Mouse (Mus musculus): ENCODE results near the gene Gm45140.

The Gm45140 gene

DNA sequence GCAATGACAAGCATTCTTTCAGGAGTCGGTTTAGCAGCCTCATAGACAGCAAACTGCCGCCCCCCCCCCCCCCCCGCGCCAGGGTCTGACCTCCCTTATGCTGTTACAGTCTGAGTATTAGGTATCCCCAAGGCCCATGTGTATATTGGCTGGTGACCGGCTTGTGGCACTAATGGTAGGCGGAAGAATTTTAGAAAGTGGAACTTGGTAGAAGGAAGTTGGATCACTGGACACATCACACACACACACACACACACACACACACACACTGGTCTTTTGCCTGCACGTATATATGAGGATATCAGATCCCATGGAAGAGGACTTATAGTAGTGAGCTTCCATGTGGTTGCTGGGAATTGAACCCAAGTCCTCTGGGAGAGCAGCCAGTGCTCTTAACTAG is 33.1 kb downstream of the Gm45140 start:
- no peak for DNase-seq (ENCODE audit: low spot score in 2 of 2)

DNA sequence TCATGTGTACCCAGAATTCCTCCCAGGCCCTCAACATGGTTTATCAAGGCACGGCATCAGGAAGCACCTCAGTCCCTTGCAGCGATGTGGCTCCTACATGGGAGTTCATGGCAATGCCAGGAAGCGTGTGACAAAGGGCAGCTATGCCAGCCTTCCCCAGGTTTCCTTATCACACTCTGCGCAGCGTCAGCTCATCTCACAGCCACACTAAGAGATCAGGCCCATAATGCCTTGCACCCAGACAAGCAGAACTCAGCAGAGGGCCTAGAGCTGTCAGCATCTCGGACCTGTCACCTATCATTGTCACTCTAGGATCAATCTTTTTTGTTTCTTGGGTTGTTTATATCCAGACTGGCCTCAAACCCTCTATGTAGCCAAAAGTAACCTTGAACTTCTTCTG is 36.0 kb downstream of the Gm45140 start:
- no peak for DNase-seq (ENCODE audit: low spot score in 2 of 2)

DNA sequence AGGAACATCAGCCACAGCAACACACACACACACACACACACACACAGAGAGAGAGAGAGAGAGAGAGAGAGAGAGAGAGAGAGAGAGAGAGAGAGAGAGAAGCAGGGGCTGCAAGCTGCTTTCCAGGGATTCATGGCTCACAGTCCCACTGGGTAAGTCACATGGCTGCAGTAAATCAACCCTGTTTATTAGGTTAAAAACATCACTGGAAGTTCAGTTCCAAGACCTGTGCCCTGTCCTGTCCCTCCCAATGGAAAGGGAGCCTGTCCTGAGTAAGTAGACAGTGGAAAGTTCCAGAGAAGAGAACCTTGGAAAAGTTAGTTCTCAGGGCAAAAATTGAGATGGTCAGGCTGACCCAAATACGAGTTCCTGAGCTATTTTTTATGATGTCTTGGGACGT is 38.3 kb downstream of the Gm45140 start:
- no peak for DNase-seq (ENCODE audit: low spot score in 2 of 2)

DNA sequence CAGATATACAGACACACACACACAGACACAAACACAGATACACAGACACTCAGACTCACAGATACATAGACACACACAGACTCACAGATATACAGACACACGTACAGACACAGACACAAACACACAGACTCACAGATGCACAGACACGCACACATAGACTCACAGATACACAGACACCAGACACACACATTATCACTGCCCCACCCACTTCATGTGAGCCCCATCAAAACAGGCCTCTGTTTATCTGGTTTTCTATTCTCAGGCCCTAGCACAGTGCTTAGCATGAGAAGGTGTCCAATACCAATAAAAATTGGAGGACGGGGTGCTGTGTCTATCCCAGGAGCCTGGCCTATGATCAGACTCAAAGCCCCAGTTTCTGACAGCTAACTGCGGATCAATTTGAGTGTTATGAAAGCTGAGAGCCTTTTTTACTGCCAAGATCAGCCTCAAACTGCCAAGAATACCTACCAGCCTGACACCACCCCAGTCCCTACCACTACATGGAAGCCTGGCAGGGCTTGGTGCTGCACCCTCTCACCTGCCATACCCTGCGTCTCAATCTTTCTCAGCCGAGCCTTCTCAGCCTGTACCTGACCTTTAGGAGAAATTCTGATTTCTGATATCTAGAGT is 39.2 kb downstream of the Gm45140 start:
- no peak for DNase-seq (ENCODE audit: low spot score in 2 of 2)

DNA sequence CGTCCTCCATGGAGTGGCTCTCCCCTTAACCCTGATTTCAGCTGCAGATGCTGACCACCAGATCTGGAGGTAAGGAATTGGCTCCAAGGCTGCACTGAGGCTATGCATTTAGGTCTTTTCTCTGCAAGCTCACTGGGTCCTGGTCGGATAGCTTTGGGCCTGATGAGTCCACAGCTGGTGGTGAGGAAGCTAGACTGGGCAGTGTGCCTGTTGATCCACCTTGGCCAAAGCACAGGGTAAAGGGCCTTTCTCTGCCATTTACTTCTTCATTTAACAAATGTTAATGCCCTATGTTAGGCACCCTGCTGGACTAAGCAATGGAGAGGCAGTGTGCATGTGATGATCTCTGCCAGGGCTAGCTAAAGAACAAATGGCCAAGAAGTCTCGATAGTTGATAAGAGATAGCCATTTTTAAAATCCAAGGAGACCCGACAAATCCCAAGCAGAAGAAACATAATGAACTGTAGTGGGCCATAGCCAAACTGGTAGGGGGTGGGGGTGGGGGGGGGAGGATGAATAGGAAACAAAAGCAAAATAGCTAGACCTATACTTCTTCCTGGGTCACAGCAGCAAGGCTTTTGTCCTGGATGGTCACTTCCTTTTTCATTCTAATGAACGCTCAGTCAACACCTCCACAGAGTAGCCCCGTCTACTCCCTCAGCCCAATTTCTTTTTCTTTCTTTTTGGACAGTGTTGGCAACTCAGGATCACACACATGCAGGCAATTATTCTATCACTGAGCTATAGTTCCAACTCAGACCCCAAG is 40.0 kb downstream of the Gm45140 start:
- DNase-seq (ENCODE audit: low spot score in 2 of 2): no peak

DNA sequence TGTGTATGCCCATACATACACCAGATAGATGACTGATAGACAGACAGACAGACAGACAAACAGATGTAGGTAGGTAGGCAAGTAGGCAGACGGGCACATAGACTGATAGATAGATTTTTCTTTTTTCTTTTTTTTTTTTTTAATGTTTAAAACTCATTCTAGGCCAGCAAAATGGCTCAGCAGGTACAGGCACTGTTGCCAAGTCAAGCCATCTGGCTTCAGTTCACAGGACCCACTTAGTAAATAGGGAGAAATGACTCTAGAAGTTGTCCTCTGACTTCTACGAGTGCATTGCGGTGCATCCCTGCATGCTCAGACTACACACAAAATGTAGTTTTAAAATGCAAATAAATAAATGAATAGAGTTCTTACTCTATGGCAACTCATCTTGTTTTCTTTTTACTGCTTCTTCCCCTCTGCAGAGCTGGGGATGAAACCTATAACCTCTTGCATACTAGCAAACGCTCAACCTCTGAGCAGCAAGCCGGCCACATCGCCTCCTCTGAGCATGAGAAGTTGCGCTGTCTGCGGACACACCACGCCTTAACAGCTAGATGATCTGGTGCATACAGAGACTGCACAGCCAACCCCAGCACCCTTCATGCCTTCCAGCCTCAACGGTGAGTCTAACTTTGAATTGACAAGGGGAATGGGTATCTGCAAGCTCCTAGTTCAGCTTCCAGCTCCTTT is 41.6 kb downstream of the Gm45140 start:
- no peak for DNase-seq (ENCODE audit: low spot score in 2 of 2)

DNA sequence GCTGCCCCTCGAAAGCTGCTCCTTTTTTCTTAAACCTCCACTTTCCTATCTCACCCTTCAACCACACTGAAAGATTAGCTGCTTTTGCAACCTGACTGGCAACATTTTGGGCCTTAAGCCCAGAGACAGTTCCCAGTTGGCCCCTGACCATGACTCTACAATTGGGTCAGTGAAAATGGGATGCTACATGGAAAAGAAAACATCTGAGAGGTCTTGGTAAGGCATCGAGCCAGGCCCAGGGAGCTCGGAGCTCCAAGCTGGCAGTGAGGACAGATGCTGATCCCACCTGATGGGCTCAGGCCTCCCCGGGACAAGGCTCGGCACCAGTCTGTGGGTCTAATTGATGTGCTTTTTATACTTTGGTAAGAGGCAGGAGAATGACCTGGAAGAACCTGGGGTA is 43.8 kb downstream of the Gm45140 start:
- no peak for DNase-seq (ENCODE audit: low spot score in 2 of 2)

DNA sequence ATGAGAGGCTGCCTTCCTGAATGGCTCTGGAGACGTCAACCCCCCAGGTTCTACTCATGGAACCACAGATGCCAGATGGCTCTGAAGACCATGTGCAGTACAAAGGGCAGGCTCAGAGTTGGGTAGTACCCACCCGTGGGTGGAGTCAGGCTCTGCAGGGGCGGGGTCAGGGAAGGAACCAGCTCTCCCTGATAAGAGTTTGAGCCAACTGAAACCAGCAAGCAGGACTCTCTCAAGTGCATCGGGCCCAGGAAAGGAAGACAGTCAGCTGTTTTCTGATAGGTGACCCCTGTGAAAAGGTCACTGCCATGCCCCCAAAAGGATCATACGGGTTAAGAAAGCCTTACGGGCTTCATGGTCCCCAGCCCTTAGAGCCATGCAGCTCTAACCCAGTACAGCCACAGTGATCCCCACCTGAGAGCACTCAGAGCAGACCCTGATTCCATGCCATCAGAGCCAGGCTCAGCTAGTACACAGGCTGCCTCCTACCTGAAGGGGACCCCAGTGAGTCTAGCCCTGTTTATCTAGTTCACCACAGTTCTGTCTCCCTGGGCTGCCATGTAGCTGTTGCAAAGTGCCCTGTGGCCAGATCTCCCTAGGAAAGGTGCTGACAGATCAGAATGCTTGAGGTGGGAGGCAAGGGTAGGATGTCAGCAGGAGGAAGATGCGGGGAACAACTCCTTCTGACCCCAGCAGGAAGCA is 44.7 kb downstream of the Gm45140 start:
- no peak for DNase-seq (ENCODE audit: low spot score in 2 of 2)

DNA sequence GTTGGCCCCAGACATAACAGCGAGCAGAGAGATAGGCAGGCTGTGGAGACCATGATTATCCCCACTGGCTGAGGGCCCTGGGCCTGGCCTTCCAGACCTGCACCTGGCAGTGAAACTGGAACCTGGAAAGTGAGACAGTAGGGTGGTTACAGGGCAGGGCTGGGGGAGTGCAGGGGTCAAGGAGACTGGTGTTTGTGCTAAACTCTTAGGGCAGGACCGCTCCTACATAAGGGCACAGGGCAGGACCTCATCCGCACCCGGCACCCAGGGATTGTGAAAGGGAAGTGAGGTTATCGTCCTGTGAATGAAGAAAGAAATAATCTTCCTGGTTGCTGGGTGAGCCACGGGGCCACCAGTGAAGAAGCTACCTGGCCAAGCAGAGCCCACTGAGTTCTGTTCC is 45.8 kb downstream of the Gm45140 start:
- DNase-seq (ENCODE audit: low spot score in 2 of 2): no peak

DNA sequence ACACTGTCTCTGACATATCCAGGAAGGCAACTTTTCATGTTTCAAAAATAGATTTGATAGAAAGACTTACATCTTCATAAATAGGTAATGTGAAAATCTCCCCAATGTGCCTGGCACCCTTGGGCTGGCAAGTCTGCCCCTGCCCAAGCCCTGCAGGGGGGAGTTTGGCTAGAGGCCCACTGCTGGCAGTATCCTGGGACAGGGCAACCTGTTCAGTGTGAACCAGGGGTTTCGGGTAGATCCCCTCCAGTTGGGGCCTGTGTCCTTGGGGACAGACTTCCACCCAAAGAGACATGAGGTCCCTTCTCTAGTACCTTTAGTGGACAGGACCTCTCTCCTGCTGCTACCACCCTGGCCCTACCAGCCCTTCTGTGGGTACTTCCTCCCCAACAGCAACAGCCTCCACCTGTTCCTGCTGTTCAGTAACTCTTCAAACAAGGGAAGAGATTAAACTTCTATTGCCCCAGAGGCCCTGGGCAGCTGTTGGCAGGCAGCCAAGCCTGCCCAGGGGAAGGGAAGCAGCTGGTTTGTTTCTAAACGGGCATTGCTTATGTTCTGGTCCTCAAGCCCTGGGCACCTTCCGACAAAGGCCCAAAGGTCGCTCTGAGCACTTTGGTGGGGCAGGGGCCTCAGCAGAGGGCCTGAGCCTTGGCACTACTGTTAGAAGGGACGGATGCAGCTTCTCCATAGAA is 46.6 kb downstream of the Gm45140 start:
- no peak for DNase-seq (ENCODE audit: low spot score in 2 of 2)

DNA sequence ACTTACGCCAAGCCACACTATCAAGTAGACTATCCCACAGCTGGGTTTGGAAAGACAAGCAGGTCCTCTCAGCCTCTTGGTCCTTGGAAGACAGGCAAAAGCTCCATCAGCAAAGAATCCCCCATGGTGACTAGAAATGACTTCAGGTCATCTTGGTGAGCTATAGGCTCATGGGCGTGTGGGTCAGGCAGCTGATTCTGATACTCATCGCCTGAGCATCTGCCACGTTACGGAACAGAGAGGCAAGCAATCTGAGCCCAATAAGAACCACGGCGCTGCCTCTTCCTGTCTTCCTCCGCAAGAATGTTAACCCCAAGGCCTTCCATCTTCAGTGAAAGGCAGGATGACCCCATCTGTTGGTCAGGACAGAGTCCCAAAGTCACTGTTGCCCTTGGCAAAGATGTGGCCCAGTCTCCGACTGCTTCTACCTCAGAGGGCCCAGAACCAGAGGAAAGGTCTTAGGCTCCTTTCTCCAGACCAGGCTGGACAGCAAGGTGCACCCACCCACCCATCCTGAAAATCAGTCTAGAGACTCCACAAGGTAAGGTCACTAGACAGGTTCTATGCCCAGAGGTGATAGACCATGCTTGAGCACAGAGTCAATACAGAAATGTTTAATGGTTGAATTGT is 47.2 kb downstream of the Gm45140 start:
- no peak for DNase-seq (ENCODE audit: low spot score in 2 of 2)

DNA sequence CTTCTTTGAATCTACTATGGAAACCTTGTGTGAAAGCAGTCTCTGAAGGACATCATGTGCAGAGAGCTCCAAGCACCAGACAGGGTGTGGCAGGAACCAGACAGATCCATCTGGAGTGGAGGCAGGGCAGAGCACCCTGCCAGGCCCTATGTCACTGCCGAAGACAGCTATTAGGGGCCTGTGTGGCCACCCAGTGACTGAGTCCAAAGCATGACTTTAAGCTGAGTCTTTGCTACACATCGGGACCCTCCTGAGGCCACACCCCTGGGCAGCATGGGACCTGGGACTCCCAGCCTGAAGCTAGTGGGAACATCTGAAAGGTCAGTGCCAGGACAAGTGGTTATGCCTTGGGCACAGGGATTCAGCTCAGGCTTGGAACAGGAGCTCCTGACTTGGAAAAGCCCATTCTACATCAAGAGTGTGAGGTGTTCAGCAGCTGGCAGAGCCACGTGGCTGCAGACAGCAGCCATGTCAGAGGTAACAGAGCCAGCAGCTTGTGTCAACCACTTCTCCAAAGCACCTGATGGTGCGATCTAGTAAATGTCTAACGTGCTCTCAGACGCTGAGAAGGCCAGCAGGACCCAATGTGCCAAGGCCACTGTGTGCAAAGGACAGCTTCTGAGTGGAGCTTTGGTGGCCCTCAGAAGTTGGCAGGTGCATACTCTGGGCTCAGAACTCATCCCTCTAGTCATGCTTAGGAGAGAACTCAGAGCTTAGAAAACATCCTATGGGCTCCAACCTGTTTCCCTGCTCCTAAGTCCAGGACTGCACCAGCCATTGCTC is 48.3 kb downstream of the Gm45140 start:
- no peak for DNase-seq (ENCODE audit: low spot score in 2 of 2)

DNA sequence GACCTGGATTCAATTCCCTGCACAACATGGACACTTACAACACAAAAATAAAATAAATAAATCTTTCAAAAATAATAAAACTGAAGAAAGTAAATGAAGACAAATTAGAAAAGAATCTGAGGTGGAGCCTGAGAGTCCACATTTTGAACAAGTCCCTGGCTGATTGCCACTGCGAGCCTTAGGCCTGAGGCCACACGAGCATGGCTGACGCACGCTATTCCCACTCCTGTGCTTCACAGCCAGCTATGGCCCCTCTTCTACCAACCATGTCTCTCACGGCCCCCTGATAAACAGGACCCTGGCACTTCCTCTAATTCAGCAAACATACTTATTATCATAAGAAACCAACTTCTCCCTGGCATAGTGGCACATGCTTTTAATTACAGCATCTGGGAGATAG is 49.0 kb downstream of the Gm45140 start:
- no peak for DNase-seq (ENCODE audit: low spot score in 2 of 2)

DNA sequence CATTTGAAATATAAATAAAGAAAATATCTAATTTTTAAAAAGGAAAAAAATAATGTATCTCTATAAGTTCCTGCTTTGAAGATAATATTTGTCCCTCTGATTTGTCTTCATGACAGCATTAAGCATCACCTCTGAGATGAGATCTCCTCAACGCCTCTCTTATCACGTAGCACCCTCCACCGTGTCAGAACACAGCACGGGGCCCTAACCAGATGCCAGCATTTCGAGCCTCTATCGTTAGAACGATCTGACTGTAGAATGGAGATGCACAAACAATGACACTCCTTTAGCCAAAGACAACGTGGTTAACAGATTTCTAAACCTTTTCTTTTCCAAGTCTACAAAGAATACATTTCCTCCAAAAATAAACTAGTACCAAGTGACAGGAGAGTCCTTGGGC is 51.6 kb downstream of the Gm45140 start:
- DNase-seq (ENCODE audit: low spot score in 2 of 2): no peak

DNA sequence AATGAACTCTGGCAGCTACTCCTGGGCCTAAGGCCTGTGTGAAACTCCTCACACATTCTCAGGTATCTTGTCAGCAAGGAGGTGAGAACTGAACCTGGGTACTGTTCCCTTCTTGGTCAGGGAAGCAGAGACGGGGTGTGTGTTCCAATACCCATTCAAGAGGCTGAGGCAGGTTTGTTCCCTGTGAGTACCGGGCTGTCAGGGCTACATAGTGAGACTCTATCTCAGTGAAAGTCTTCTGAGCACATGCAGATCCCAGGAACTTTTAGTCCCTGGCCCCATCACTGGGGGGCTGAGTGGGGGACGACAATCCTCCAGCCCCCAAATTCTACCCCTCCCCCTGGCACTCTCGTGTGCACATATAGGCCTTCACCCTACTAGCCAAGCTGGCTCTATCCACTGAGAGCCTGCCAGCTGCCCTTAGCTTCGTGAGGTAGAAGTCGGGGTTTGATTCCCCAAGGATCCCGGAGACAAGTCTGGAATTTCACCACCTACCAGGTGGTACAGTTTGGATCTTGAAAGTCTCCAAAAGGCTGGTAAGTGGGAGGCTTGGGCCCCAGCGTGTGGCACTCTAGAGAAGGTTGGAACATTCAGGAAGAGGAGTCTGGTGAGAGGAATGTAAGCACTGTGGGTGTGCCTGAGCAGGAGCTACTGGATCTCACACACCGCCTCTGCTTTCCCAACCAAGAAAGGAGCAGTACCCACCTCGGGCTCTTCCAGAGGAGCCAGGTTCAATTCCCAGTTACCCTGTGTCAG is 54.9 kb downstream of the Gm45140 start:
- no peak for DNase-seq (ENCODE audit: low spot score in 2 of 2)

DNA sequence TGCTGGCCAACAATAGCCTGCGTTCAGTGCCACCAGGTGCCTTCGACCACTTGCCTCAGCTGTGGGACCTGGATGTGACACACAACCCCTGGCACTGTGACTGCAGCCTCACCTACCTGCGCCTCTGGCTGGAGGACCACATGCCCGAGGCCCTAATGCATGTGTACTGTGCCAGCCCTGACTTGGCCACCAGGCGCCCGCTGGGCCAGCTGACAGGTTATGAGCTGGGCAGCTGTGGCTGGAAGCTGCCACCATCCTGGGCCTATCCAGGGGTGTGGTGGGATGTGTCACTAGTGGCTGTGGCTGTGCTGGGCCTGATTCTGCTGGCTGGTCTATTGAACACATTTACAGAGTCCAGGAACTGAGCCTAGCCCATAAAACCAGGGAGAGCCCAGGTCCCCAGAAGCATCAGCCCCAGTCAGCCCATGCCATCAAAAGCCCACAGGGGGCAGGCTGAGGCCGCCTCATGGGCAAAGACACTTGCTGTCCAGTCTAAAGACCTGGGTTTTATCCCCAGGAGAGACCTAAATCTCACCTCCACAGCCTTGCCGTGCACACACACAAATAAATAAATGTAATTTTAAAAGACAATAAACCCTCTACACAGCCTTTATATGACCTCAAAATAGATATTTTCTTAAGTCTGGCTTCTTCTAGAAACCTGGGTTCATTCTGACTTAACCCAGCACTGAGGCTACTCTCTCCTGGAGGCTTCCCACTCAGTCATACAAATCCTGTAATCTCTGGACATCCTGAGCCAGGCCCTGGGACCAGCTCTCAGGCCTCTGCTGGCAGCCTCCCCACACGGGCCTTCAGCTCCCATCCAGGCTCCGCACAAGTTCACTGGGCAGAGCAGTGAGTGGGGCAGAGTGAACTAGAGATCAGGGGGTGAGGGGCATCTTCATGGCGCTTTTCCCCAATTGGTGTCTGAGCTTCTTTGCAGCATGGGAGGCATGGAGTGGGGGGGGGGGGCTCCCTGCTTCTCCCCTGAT is 56.1 kb downstream of the Gm45140 start:
- DNase-seq (ENCODE audit: low spot score in 2 of 2): no peak

DNA sequence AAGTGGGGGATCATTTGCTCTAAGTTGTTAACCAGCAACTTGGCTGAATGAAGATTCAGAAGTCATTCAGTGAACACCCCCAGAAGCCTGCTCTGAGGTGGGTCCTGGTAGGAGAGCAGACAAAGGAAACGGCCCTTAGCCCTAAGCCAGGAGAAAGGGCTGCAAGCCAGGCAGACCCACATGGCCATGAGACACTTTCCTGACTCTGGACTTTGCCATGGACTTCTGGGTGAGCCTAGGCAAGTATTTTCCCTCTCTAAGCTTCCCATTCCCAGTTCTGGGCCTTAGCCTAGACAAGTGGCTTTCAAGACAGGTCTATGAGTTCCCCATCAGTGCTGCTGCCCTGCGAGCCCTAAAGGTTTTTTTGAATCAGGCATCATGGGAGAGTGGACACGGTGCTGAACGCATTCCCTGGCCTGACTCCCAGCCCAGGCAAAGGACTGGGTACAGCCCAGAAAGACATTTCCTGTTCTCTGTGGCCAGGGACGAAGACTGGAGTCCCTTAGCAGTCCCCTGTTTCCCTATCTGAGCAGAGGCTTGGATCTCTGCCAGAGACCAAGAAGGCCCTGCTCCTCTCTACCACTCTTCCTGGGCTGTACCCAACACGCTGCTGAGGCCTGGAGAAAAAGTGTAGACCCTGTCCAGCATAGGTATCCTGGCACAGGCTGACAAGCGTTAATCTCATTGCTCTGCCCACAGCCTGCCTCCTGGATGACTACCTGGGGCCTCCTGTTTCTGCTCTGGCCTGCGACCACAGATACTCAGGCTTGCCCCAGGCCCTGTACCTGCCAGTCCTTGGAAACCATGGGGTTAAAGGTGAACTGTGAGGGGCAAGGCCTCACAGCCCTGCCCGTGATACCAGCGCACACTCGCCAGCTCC is 57.1 kb downstream of the Gm45140 start:
- DNase-seq (ENCODE audit: low spot score in 2 of 2): no peak

DNA sequence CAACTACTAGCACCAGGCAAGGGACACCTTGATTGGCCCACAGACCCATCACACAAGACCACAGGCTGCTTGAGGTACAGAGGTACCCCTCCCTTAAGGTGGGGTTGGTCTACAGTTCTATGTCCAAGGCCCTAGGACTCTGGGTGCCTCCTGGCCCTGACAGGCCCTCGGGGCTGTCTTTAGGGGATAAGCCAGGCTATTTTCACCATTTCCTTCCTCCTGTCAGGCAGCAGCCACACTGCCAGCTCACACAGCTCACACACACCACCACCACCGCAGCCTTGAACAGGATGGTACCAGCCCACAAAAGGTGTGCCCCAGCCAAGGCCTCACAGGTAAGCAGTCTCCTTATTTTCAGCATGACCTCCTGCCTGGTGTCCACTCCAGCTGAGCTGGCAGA is 57.8 kb downstream of the Gm45140 start, which contains the start of gene Gp9:
TSS of gene Gp9 (plus strand) at position 231 of the 400 bp plus-strand sequence.
- no peak for DNase-seq (ENCODE audit: low spot score in 2 of 2)

Measured in frontal cortex, postnatal 10 days (tissue).